Mouse (Mus musculus): ENCODE measurements around the gene Pnpla5. TPM values are rescaled to one million over a fixed set of nuclear protein-coding genes. Genes with fewer than 3 reads are reported as not detected.
"Not testable (repeated sequence)": the region's sequence is repeated elsewhere in the genome, so short reads cannot be mapped to it uniquely, and the experiment has no call there.

The Pnpla5 gene
- polyA plus RNA-seq, 1 experiment from 2014 or later, result not detected

DNA sequence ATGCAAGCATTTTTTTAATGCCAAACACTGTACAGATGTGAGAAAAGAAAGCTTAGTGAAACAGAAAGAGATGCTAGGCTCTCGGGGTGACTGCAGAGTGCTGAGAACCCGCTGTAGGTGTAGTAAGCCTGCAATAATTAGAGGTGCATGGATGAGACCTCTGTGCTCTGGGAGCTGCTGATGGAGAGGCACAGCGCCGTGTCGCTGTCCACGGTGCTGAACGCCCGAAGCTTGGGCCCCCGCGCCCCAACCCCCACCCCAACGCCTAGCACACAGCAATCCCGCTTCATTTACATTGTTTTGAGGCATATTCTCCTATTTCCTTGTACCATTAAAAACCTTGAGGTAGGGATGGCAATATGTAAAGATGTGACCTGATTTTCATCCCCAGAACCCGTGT lies 14.1 kb downstream of the Pnpla5 start:
- H3K9ac ChIP-seq (ENCODE audit: low read depth, low read length), result no peak overlapping the region
- no peak overlapping the region for H3K4me3 ChIP-seq (replicated peaks; ENCODE audit: low read depth, low read length)
- H3K27me3 ChIP-seq (ENCODE audit: insufficient read depth, low read length), result peaks cover 20% of the 10 kb centered on the region
- ATAC-seq (replicated peaks; ENCODE audit: low FRiP score, low read depth) (no peak), DNase-seq (ENCODE audit: low spot score) (peak; percentile 40)
- no peak overlapping the region for H3K4me2 ChIP-seq (ENCODE audit: low read length)
- H3K9me3 ChIP-seq (replicated peaks; ENCODE audit: low read length), result no peaks in the 10 kb centered on the region
- H3K36me3 ChIP-seq (ENCODE audit: insufficient read depth, low read length), result no peaks in the 10 kb centered on the region
- H3K27ac ChIP-seq, result no peak overlapping the region
- H3K4me1 ChIP-seq (replicated peaks; ENCODE audit: insufficient read depth, low read length), result peaks cover 7% of the 10 kb centered on the region; the same call in 1 of the 2 replicates
- 9% methylated on average over 13 of the region's 13 CpGs for WGBS
- no peak for TF ChIP-seq CTCF (IDR thresholded peaks at IDR 0.05; ENCODE audit: low read depth)

DNA sequence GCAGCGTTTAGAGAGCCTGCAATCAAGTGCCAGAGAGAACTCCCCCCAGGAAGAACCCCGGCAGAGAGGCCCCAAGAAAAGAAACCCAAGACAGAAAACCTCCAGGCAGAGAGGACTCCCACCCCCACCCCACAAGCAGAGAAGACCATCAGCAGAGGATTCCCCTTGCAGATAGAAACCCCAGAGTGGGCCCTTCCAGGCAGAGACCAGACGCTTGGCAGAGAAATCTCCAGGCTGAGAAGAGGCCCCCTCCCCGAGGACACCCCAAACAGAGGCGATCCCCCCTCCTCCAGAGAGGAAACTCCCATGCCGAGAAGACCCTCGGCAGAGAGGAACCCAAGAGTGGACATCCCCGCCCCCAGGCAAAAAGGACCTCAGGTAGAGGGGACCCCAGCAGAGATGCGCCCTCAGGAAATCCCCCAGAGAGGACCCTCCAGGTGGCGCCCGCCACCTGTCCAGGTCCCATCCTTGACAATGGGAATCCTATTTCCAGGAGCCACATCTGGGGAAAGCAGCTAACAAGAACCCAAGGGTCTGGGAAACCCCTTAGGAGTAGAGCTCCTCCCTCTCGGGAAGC lies 17.0 kb downstream of the Pnpla5 start:
- WGBS, result 12% methylated on average over 12 of the region's 12 CpGs
- Histone ChIP-seq H3K4me3 (replicated peaks; ENCODE audit: low read depth, low read length) (peak overlapping the region; percentile 39), H3K27me3 (ENCODE audit: insufficient read depth, low read length) (peaks cover 20% of the 10 kb centered on the region), H3K9me3 (replicated peaks; ENCODE audit: low read length) (no peaks in the 10 kb centered on the region), H3K4me2 (ENCODE audit: low read length) (peak overlapping the region; percentile 65), H3K9ac (ENCODE audit: low read depth, low read length) (no peak overlapping the region), H3K36me3 (ENCODE audit: insufficient read depth, low read length) (no peaks in the 10 kb centered on the region), H3K27ac (no peak overlapping the region), H3K4me1 (replicated peaks; ENCODE audit: insufficient read depth, low read length) (peaks cover 7% of the 10 kb centered on the region; the same call in 1 of the 2 replicates)
- no peak for TF ChIP-seq CTCF (IDR thresholded peaks at IDR 0.05; ENCODE audit: low read depth)
- ATAC-seq (replicated peaks; ENCODE audit: low FRiP score, low read depth) (no peak), DNase-seq (ENCODE audit: low spot score) (no peak)

DNA sequence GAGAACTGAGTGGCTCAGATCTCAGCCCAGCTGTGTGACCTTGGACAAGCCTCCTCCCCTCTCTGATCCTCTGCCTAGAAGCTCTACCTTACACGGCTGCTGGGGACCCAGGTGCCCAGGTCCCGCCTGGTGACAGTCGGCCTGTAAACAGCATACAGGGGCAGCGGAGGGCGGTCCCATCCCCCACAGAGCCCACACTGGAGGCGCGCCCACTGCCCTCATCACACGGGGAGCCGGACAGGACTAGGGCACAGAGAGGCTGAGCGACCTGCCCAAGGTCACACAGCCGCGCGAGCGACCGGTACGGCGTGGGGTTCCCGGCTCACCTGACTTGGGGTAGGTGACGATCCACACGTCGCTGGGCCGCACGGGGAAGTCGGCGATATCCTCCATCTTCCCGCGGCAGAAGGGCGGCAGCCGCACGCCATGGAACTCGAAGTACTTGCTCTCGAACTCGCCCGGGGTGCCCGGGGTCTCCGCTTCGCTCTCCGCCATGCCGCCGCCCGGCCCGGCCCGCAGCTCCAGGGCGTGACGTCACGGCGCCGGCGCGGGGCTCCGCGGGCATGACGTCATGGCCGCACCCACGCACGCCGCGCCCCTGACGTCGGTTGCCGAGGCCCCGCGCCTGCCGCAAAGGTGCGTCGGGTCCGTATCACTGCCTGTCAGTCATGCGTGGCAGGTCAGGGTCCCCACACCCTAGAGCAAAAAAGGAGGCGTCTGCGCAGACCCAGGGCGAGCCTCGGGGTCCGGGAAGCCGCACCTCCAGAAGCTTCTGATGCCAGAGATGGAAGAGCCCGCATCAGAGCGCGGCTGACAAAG lies 17.7 kb downstream of the Pnpla5 start, which contains the start of gene Sult4a1:
Gene Sult4a1, minus strand, starts transcription at position 650 of the 819 bp plus-strand sequence.
- Histone ChIP-seq H3K36me3 (ENCODE audit: insufficient read depth, low read length) (no peaks in the 10 kb centered on the region), H3K9ac (ENCODE audit: low read depth, low read length) (no peak within 1 kb of the TSS), H3K4me2 (ENCODE audit: low read length) (peak within 1 kb of the TSS; percentile 65), H3K27ac (no peak within 1 kb of the TSS), H3K27me3 (ENCODE audit: insufficient read depth, low read length) (peaks cover 20% of the 10 kb centered on the region), H3K4me3 (replicated peaks; ENCODE audit: low read depth, low read length) (peak within 1 kb of the TSS; percentile 39), H3K9me3 (replicated peaks; ENCODE audit: low read length) (no peaks in the 10 kb centered on the region), H3K4me1 (replicated peaks; ENCODE audit: insufficient read depth, low read length) (peaks cover 7% of the 10 kb centered on the region; the same call in 1 of the 2 replicates)
- ATAC-seq (replicated peaks; ENCODE audit: low FRiP score, low read depth), result no peak
- DNase-seq (ENCODE audit: low spot score), result no peak
- TF ChIP-seq CTCF (IDR thresholded peaks at IDR 0.05; ENCODE audit: low read depth), result no peak
- WGBS, result under 1% methylated on average over 77 of the region's 77 CpGs

DNA sequence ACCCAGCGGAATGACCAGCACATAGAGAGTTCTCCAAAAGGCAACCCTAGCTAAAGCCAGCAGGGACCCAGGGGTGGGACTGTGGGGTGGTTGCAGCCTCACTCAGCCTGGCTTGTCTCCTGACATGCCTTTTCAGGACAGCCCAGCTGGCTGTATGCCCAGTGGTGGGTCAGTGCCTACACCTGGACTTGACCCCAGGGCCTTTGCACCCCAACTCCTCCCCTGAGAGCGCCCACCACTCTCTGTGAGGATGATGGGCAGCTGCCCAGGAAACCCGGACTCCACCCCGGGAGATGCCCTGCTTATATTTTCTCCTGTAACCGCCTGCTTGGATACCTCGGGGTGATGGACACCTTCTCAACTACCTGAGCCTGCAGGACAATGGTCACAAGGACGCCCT lies 18.3 kb downstream of the Pnpla5 start:
- no peak overlapping the region for H3K4me3 ChIP-seq (replicated peaks; ENCODE audit: low read depth, low read length)
- TF ChIP-seq CTCF (IDR thresholded peaks at IDR 0.05; ENCODE audit: low read depth), result no peak
- peaks cover 7% of the 10 kb centered on the region; the same call in 1 of the 2 replicates for H3K4me1 ChIP-seq (replicated peaks; ENCODE audit: insufficient read depth, low read length)
- DNase-seq (ENCODE audit: low spot score) (no peak), ATAC-seq (replicated peaks; ENCODE audit: low FRiP score, low read depth) (no peak)
- H3K4me2 ChIP-seq (ENCODE audit: low read length), result no peak overlapping the region
- 75% methylated on average over 7 of the region's 7 CpGs for WGBS
- H3K27me3 ChIP-seq (ENCODE audit: insufficient read depth, low read length), result peaks cover 20% of the 10 kb centered on the region
- H3K36me3 ChIP-seq (ENCODE audit: insufficient read depth, low read length), result no peaks in the 10 kb centered on the region
- no peak overlapping the region for H3K27ac ChIP-seq
- no peak overlapping the region for H3K9ac ChIP-seq (ENCODE audit: low read depth, low read length)
- no peaks in the 10 kb centered on the region for H3K9me3 ChIP-seq (replicated peaks; ENCODE audit: low read length)

DNA sequence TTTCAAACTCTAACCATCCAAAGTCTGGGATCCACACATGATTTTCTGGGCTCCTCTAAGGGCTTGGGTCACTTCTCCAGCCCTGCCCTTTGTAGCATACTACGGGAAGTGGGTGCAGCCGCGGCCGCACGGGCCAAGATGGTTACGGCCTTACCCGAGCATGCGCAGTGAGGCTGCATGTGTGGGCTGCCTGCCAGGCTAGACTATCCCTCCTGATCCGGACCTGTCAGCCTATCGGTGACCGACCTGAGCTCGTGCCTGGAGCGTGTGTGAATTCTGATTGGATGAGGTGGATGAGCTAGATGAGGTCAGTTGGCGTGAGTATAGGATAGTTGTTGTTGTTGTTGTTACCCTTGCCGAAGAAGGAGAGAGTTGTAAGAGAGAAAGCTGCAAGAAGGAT lies 25.4 kb downstream of the Pnpla5 start:
- not testable (repeated sequence) for H3K9me3 ChIP-seq (replicated peaks; ENCODE audit: low read length); H3K4me1 ChIP-seq (replicated peaks; ENCODE audit: insufficient read depth, low read length); DNase-seq (ENCODE audit: low spot score); H3K36me3 ChIP-seq (ENCODE audit: insufficient read depth, low read length); H3K27me3 ChIP-seq (ENCODE audit: insufficient read depth, low read length); H3K4me3 ChIP-seq (replicated peaks; ENCODE audit: low read depth, low read length); H3K4me2 ChIP-seq (ENCODE audit: low read length); ATAC-seq (replicated peaks; ENCODE audit: low FRiP score, low read depth); H3K9ac ChIP-seq (ENCODE audit: low read depth, low read length); H3K27ac ChIP-seq
- 82% methylated on average over 15 of the region's 15 CpGs for WGBS

DNA sequence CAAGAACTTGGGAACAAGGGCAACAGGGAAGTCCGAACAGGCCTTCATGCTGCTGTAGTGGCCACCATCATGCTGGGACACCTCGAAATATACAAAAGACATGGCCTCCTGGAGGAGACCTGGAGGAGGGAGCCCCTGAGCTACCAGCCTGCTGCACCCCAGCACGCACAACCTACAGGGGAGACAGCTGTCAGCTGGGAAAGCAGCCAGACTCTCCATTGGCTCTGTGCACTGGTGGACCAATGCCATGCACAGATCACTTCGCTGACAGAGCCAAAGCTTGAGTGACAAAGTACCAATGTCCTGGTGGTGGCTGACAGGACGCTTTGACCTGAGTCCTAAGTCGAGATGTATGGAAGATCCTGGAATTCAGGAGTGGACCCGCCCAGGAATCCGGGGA lies 26.9 kb downstream of the Pnpla5 start:
- no peaks in the 10 kb centered on the region for H3K4me1 ChIP-seq (replicated peaks; ENCODE audit: insufficient read depth, low read length)
- no peak overlapping the region for H3K9ac ChIP-seq (ENCODE audit: low read depth, low read length)
- H3K27me3 ChIP-seq (ENCODE audit: insufficient read depth, low read length), result no peaks in the 10 kb centered on the region
- TF ChIP-seq CTCF (IDR thresholded peaks at IDR 0.05; ENCODE audit: low read depth), result no peak
- 83% methylated on average over 8 of the region's 8 CpGs for WGBS
- no peaks in the 10 kb centered on the region for H3K36me3 ChIP-seq (ENCODE audit: insufficient read depth, low read length)
- DNase-seq (ENCODE audit: low spot score) (no peak), ATAC-seq (replicated peaks; ENCODE audit: low FRiP score, low read depth) (no peak)
- no peaks in the 10 kb centered on the region for H3K9me3 ChIP-seq (replicated peaks; ENCODE audit: low read length)
- no peak overlapping the region for H3K4me2 ChIP-seq (ENCODE audit: low read length)
- no peak overlapping the region for H3K27ac ChIP-seq
- no peak overlapping the region for H3K4me3 ChIP-seq (replicated peaks; ENCODE audit: low read depth, low read length)

Measured in kidney, postnatal 0 days (tissue).